Mouse (Mus musculus) embryonic stem cell, embryonic (primary cell): ENCODE measurements around the gene Kif23.

ENCODE experiments used
- CTCF ChIA-PET, 4 experiments: fragments of 300-600 bp in 2 of 4; fragments of 350-600 bp in 2 of 4; sonication (Branson Sonifier 250); formaldehyde crosslinking; loops; one replicate each; lab custom pipeline; 2022; ENCODE audit warnings: inconsistent platforms in 2 of 4; lab: Charles Lee
- POLR2A ChIA-PET, 4 experiments: fragments of 300-600 bp in 2 of 4; fragments of 350-600 bp in 2 of 4; sonication (Branson Sonifier 250); formaldehyde crosslinking; loops; one replicate each; lab custom pipeline; 2022; ENCODE audit warnings: antibody characterized with exemption in 4 of 4, inconsistent platforms in 1 of 4; lab: Charles Lee

Kif23 gene

GRCm38 (mm10) chr9:61946623-61947401 lies at the start of gene Kif23:
Gene Kif23 (minus strand): TSS chr9:61946774.
- ChIA-PET POLR2A (interaction anchor here (0.5 to 7.5 kb wide), 50 partner anchors 9 to 904 kb away, joined by 3 to 129 read pairs (median 4); partner anchors contain the start of genes Rplp1 (in 4 of the 4) and Glce (in 3 of the 4)), CTCF (interaction anchor here (0.6 to 1.7 kb wide), 20 partner anchors 8 to 603 kb away, joined by 3 to 5 read pairs (median 3); partner anchors contain the start of genes Glce (in 1 of the 4) and Rplp1 (in 1 of the 4))

GRCm38 (mm10) chr9:61991158-61991557 lies 44.6 kb upstream of the Kif23 start:
- ChIA-PET CTCF (interaction anchor here in 1 of 4 experiments (0.6 kb wide), 1 partner anchor 509 kb away, joined by 6 read pairs; no protein-coding TSS in a partner anchor), POLR2A (interaction anchor here in 3 of 4 experiments (0.6 to 1.4 kb wide), 4 partner anchors 16 to 262 kb away, joined by 3 to 4 read pairs (median 3); partner anchors contain the start of gene Glce (in 1 of the 3))

GRCm38 (mm10) chr9:61990738-61991137 lies 44.2 kb upstream of the Kif23 start:
- ChIA-PET POLR2A (interaction anchor here (0.6 to 1.4 kb wide), 7 partner anchors 9 to 262 kb away, joined by 3 to 4 read pairs (median 3); partner anchors contain the start of gene Glce (in 1 of the 4)), CTCF (interaction anchor here in 2 of 4 experiments (0.6 kb wide), 2 partner anchors 63 to 509 kb away, joined by 3 to 6 read pairs; no protein-coding TSS in a partner anchor)

- ChIA-PET CTCF (interaction anchor here in 3 of 4 experiments (1.0 to 2.7 kb wide), 11 partner anchors 14 to 260 kb away, joined by 3 to 20 read pairs (median 8); no protein-coding TSS in a partner anchor), POLR2A (interaction anchor here in 2 of 4 experiments (0.7 to 5.1 kb wide), 7 partner anchors 14 to 550 kb away, joined by 3 to 32 read pairs (median 3); partner anchors contain the start of gene Rplp1 (in 1 of the 2))
Measured at GRCm38 (mm10) chr9:61986055-61986454, 39.5 kb upstream of the Kif23 start.

- CTCF ChIA-PET, result interaction anchor here (0.5 to 2.7 kb wide), 48 partner anchors 9 to 1566 kb away, joined by 3 to 20 read pairs (median 4); partner anchors contain the start of genes Anp32a (in 1 of the 4), Kif23 (in 1 of the 4) and Rplp1 (in 1 of the 4)
- POLR2A ChIA-PET, result interaction anchor here in 3 of 4 experiments (0.6 to 5.1 kb wide), 22 partner anchors 12 to 551 kb away, joined by 3 to 32 read pairs (median 3); partner anchors contain the start of genes Glce (in 3 of the 3), Rplp1 (in 2 of the 3) and Kif23 (in 1 of the 3)
Measured at GRCm38 (mm10) chr9:61985183-61985863, 38.7 kb upstream of the Kif23 start.

GRCm38 (mm10) chr9:61982940-61983620 lies 36.5 kb upstream of the Kif23 start:
- CTCF ChIA-PET, result interaction anchor here in 3 of 4 experiments (0.6 to 2.5 kb wide), 22 partner anchors 10 to 568 kb away, joined by 3 to 13 read pairs (median 4); partner anchors contain the start of gene Kif23 (in 1 of the 3)
- POLR2A ChIA-PET, result interaction anchor here in 3 of 4 experiments (0.6 to 5.1 kb wide), 14 partner anchors 12 to 316 kb away, joined by 3 to 32 read pairs (median 3); partner anchors contain the start of genes Glce (in 2 of the 3), Kif23 (in 2 of the 3) and Rplp1 (in 1 of the 3)

- CTCF ChIA-PET, result interaction anchor here in 3 of 4 experiments (0.6 to 1.9 kb wide), 7 partner anchors 9 to 285 kb away, joined by 3 to 6 read pairs (median 4); partner anchors contain the start of gene Kif23 (in 1 of the 3)
- POLR2A ChIA-PET, result interaction anchor here in 1 of 4 experiments (0.9 to 5.1 kb wide), 4 partner anchors 9 to 141 kb away, joined by 3 to 32 read pairs (median 6); partner anchors contain the start of gene Glce
Measured at GRCm38 (mm10) chr9:61981876-61982275, 35.3 kb upstream of the Kif23 start.

- ChIA-PET CTCF (interaction anchor here in 2 of 4 experiments (0.9 to 1.7 kb wide), 2 partner anchors 60 to 237 kb away, joined by 3 to 4 read pairs; no protein-coding TSS in a partner anchor), POLR2A (interaction anchor here in 1 of 4 experiments (0.6 kb wide), 1 partner anchor 31 kb away, joined by 5 read pairs; no protein-coding TSS in a partner anchor)
Measured at GRCm38 (mm10) chr9:61979983-61980382, 33.4 kb upstream of the Kif23 start.

- ChIA-PET CTCF (interaction anchor here in 3 of 4 experiments (0.6 to 1.0 kb wide), 6 partner anchors 11 to 1931 kb away, joined by 3 to 9 read pairs (median 4); no protein-coding TSS in a partner anchor), POLR2A (interaction anchor here in 3 of 4 experiments (0.6 to 1.5 kb wide), 7 partner anchors 8 to 145 kb away, joined by 3 to 5 read pairs (median 3); partner anchors contain the start of gene Glce (in 1 of the 3))
Measured at GRCm38 (mm10) chr9:61977258-61977945, 30.8 kb upstream of the Kif23 start.

GRCm38 (mm10) chr9:61972031-61972430 lies 25.5 kb upstream of the Kif23 start:
- ChIA-PET CTCF (interaction anchor here (0.6 to 1.6 kb wide), 6 partner anchors 10 to 44 kb away, joined by 3 to 8 read pairs (median 5); no protein-coding TSS in a partner anchor), POLR2A (interaction anchor here in 2 of 4 experiments (1.0 to 1.4 kb wide), 3 partner anchors 10 to 13 kb away, joined by 3 to 5 read pairs (median 4); no protein-coding TSS in a partner anchor)

GRCm38 (mm10) chr9:61971045-61971444 lies 24.5 kb upstream of the Kif23 start:
- CTCF ChIA-PET, result interaction anchor here in 2 of 4 experiments (0.6 to 1.7 kb wide), 2 partner anchors 13 to 163 kb away, joined by 5 to 6 read pairs; no protein-coding TSS in a partner anchor
- POLR2A ChIA-PET, result interaction anchor here in 2 of 4 experiments (1.4 to 2.1 kb wide), 3 partner anchors 12 to 152 kb away, joined by 4 to 7 read pairs (median 5); partner anchors contain the start of gene Glce (in 2 of the 2)

- CTCF ChIA-PET, result no interaction called here
- POLR2A ChIA-PET, result interaction anchor here in 1 of 4 experiments (1.5 to 2.4 kb wide), 2 partner anchors 54 to 155 kb away, joined by 3 to 5 read pairs; partner anchors contain the start of genes Glce and Rplp1
Measured at GRCm38 (mm10) chr9:61967357-61967756, 20.8 kb upstream of the Kif23 start.

GRCm38 (mm10) chr9:61965987-61966386 lies 19.4 kb upstream of the Kif23 start:
- ChIA-PET CTCF (interaction anchor here (0.5 to 2.6 kb wide), 39 partner anchors 10 to 1593 kb away, joined by 3 to 20 read pairs (median 4); partner anchors contain the start of gene Cln6 (in 1 of the 4)), POLR2A (interaction anchor here in 3 of 4 experiments (0.6 to 3.8 kb wide), 14 partner anchors 13 to 781 kb away, joined by 3 to 15 read pairs (median 5); partner anchors contain the start of genes Glce (in 1 of the 3), Kif23 (in 1 of the 3) and Rplp1 (in 1 of the 3))

GRCm38 (mm10) chr9:61965411-61965930 lies 18.9 kb upstream of the Kif23 start:
- CTCF ChIA-PET, result interaction anchor here (0.5 to 2.6 kb wide), 51 partner anchors 10 to 1891 kb away, joined by 3 to 20 read pairs (median 4); partner anchors contain the start of genes Cln6 (in 1 of the 4), Kif23 (in 1 of the 4) and Paqr5 (in 1 of the 4)
- POLR2A ChIA-PET, result interaction anchor here in 3 of 4 experiments (0.6 to 3.8 kb wide), 15 partner anchors 13 to 780 kb away, joined by 3 to 15 read pairs (median 5); partner anchors contain the start of genes Glce (in 1 of the 3), Kif23 (in 1 of the 3) and Rplp1 (in 1 of the 3)

GRCm38 (mm10) chr9:61963356-61963755 lies 16.8 kb upstream of the Kif23 start:
- CTCF ChIA-PET, result interaction anchor here in 1 of 4 experiments (1.1 to 1.3 kb wide), 3 partner anchors 16 to 281 kb away, joined by 4 read pairs; no protein-coding TSS in a partner anchor
- POLR2A ChIA-PET, result interaction anchor here in 2 of 4 experiments (1.0 to 3.8 kb wide), 2 partner anchors 16 to 159 kb away, joined by 3 to 15 read pairs; partner anchors contain the start of genes Glce (in 1 of the 2) and Kif23 (in 1 of the 2)
